Mouse (Mus musculus) retina, postnatal 7 days (tissue): ENCODE results near the gene Pigt.

ENCODE experiments used
- DNase-seq: peaks from one replicate; pipeline ENCODE4 v3.0.0-alpha.2; 2012; ENCODE audit warnings: low read depth, low spot score

The Pigt gene

DNA sequence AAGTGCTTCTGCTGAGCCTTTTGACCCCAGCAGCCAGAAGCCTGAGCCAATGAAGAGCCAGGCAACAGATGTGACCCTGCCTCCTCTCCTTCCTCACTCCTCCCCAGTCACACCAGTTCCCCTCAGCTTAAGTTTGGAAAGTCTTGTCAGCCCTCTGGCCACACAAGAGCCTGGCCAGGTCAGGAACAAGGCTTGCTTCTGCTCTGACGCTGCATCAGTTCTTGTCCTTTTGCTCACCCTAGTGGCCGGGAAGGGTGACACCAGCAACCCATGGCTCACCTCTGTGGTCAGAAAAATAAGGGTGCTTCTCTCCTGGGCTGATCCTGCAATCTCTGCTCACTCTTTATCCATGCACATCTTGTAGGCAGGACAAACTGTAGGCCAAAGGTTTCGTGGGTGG, 23.5 kb downstream of the Pigt start:
- DNase-seq, result peak; percentile 49

DNA sequence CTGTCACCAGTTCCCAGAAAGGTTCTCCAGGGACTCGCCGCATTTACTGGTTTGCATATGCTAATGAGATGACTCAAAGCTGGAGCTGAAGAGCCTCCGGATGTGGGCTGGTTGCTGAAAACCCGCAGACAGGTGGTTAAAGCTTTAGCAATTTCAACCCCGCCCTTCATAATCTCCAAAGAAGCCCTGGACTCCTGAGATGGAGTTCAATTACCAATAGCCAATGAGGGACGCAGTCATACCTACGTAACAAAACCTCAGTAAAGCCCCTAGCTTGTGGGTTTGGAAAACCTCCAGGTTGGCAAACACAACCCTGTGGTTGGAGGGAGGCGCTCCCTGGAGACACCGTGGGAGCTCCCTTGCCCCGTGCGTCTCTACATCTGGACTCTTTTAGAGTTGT, 24.5 kb downstream of the Pigt start:
- DNase-seq, result no peak

- DNase-seq, result no peak
Observed at GRCm38 (mm10) chr2:164522280-164522679, 25.0 kb downstream of the Pigt start.

- DNase-seq, result no peak
Observed at GRCm38 (mm10) chr2:164523301-164523773, 26.0 kb downstream of the Pigt start.

DNA sequence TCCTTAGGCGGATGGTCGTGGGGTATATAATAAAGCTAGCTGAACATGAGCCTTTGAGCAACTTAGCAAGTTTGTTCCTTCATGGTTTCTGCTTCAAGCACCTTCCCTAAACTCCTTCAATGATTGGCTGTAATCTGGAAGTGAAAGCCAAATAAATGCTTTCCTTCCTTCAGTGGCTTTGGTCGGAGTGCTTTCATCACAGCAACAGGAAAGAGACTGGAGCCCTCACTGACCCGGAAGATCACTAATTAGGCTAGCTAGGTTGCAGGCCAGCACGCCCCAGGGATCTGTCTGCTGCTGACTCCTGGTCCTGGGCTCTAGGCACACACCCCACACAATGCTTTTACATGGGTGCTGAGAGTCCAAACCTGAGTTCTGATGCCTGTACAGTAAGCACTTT, 31.2 kb downstream of the Pigt start:
- DNase-seq, result no peak

DNA sequence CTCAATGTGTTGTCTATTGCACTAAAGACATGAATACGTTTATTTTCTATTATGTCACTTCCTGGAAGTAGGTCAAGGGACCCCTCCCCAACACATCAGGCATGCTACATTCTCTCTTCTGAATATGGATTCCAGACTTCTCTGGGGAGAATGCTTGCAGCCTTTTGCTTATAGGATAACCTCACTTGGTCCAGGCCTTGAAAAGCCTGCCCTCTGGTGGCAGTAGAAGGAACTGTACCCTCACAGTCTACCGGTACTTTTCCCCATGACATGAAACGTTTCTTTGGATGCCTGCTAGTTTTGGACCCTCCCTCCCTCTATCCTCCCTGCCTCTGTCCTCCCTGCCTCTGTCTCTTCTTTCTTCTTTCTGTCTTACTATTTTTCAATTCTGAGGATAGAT, 33.8 kb downstream of the Pigt start:
- peak; percentile 55 for DNase-seq

DNA sequence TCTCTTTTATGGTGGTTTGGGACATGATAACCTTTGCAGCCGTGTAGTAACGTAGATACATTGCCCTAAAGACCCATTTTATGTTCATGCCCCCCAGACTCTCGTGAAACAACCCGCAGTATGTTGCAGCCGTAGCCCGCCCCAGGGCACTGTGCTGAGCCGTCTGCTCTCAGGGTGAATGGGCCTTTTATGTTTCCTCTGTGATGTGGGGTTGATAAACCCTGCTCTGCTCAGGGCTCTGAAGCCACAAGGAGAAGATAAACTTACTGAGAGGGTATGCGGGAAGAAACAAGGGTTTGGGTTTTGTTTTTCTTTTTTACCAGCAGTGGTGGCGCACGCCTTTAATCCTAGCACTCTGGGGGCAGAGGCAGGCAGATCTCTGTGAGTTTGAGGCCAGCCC, 37.0 kb downstream of the Pigt start:
- no peak for DNase-seq

- no peak for DNase-seq
Observed at GRCm38 (mm10) chr2:164537003-164537402, 39.7 kb downstream of the Pigt start.

GRCm38 (mm10) chr2:164540652-164541427, 43.5 kb downstream of the Pigt start:
- DNase-seq, result no peak

DNA sequence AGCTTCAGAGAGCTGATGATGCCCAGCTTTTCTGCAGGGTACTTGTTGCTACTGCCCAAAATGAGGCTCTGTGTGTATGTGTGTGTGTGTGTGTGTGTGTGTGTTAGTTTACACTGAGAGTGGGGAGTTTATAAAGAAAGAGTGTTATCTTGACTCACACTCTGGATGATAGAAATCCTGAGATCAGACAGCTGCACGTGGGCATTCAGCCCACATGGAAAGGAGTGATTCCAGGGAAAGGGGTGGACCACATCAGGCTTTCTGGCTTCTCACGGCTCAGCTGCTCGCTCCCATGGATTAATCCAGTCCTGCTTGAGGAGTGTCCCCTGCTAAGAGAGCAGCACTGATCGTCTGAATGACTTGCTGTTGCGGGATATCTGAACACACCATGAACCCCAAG, 44.8 kb downstream of the Pigt start:
- DNase-seq, result no peak

DNA sequence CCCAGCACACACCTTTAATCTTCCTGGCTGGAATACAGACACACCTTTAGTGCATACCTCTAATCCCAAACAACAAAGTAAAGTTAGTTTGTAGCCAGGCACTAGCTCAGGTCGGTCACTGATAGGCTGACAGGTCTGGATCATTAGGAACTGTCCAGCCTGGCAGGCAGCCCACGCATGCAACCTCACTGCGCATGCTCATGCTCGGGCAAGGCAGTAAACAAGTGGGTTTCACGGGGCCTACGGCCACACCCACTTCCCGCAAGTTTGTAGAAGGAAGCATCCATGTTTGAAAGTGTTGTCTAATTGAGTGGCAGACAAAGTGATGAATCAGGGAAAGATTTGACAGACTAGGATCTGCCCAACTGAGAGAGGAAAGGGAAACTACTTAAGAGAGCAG, 45.3 kb downstream of the Pigt start:
- no peak for DNase-seq

- no peak for DNase-seq
Observed at GRCm38 (mm10) chr2:164543745-164544144, 46.4 kb downstream of the Pigt start.

DNA sequence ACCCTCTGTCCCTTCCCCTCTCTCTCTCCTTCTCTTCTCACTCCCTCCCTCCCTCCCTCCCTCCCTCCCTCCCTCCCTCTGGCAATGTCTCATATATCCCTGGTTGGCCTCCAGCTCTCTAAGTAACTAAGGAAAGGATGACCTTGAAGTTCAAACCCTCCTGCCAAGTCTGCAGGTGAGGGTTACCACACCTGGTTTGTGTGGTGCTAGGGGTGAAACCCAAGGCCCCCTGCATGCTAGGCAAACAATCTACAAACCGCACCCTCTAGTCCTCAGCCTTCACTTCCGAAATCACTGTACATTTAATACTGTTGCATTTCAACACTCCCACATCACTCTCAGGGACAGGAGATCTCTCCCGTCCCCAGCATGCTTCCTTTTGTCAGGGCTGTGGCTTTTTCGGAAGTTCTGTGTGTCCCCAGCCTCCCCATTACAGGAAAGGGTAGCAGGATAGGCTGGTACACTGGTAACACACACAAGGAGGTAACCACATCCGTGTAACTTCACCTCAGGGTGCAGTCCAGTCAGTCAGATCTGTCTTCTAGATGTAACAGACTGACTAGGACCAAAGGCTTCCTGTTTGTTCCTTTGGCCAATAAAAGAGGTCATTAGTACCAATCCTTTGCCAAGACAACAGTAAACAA, 47.3 kb downstream of the Pigt start:
- no peak for DNase-seq

DNA sequence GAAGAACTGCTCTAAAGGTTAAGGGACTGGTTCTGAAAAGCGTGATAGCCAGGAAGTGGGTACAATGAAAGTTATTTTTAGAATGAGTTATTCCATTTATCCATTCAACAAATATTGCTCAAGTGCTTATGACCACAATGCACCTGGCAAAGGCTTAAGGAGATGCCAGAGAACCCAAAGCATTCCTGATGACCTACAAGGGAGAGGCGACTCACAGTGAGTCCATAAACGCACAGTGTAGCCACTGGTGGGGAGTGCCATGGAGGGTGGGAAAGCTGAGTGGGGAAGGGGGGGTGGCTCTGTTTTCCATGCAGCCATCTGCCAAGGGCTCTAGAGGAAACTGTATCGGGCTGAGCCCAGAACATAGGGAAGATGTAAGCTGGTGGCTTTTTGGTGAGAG, 52.0 kb downstream of the Pigt start:
- no peak for DNase-seq

DNA sequence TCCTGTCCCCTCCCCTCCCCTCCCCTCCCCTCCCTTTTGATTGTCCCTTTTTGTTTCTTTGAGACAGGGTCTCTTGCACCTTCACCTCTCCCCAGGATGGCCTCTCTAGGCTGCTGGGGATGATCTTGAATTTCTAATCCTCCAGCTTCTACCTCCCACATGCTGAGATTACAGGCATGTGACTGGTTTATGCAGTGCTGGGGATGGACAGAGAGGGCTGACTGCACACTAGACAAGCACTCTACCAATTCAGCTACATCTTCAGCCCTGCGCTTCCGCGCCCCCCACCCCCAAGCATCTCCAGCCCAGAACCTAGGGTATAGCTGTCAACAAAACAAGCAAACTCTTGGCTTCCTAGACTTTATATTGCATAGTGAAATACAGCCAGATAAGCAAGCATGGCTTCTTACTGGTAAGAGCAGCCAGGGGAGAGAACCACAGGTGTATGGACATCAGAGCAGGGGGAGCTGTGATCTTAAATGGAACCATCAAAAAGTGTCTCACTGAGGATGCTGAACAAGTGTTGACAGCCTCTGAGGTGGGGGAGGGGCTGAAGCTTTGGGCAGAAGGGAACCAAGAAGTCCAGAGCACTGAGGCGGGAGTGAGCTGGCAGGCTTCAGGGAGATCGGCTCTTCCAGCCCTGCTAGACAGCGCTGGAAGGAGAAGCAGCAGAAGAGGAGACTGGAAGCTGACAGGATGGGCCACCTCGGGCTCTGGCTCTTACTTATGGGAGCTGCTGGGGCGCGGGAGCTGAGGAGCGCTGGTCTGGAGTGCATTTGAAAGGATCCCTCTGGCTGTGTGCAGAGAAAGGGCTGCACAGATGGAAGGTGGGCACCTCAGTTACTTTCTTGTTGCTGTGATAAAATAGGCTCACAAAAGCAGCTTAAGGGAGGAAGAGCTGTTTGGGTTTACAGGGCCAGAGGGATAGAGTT, 52.9 kb downstream of the Pigt start:
- DNase-seq, result no peak

GRCm38 (mm10) chr2:164550895-164551269, 53.6 kb downstream of the Pigt start:
- no peak for DNase-seq

DNA sequence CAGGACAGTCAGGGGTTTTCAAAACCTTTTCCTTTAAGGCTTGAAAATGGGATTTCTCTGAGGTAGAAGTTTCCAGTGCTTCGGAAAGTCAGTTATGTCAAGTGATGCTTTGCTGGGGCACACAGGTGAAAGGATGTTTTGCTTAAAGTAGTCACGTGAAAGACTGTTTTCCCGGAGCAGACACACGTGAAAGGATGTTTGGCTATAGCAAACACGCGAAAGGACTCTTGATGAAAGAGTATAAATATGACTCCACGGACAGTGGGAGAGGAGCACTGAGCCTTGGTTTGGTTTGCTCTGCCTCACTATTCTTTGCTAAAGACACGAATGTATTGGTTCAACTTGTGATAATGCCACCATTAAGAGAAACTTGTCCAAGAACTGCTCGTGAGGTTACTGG, 54.2 kb downstream of the Pigt start:
- no peak for DNase-seq
